25 mouse cellular contexts compared by ENCODE assay signal in genomic region chr5:114916777-114917176, GRCm38 (mm10). TPM values are rescaled to one million over a fixed set of nuclear protein-coding genes. Genes with fewer than 3 reads are reported as not detected.
DNase-seq lines count a peak whose midpoint lies in the region; ATAC-seq lines count a peak whose summit lies in the region.
"Had no signal": no experiment of that assay in that cellular context is flagged by ENCODE, and none has a peak within 500 bp of the region (broad histone marks: within the 10 kb centered on the region; RNA-seq: fewer than 3 reads in every experiment).

No protein-coding gene starts in this region.

- ATAC-seq in megakaryocyte progenitor cell, adult 5-6 weeks (replicated peaks; ENCODE audit: poor library complexity): peak; percentile 55; the same call in 1 of the 2 replicates
- ATAC-seq in CD4-positive, CD25-positive, alpha-beta regulatory T cell, adult 4 months: no peak
- ATAC-seq: forebrain, embryonic 14.5 days; midbrain, embryonic 15.5 days had no signal

- intact Hi-C loops in gastrocnemius, postnatal 14 days (cut with DNase I; ENCODE audit: low total_unique reads): no loop called here

- peak; percentile 9 for DNase-seq in gastrocnemius, postnatal 14 days
- no peak for DNase-seq in gastrocnemius, adult 8-10 months (ENCODE audit: low spot score in 2 of 2)
- DNase-seq in spleen, adult 18-20 months: peak; percentile 56 to 65
- no peak for DNase-seq in spleen, adult 12 weeks (ENCODE audit: low spot score)
- DNase-seq in cerebellum, postnatal 25 days: no peak
- DNase-seq in right cerebral cortex, postnatal 14 days: no peak
- DNase-seq: adrenal gland, postnatal 25 days; cerebellum, adult 8-10 months; gastrocnemius, postnatal 25 days; kidney, adult 2 months; kidney, postnatal 14 days; layer of hippocampus, postnatal 36 days; right cerebral cortex, postnatal 4 days had no signal

RNA-seq across cellular contexts. Expression of gene Oasl1, which starts 6.3 kb away (rescaled TPM):
- not detected for total RNA-seq in gastrocnemius, postnatal 14 days (2021)
- total RNA-seq in gastrocnemius, adult 8-10 months (2022): not detected
- 0.68 and 4.9 TPM in 2 replicates for total RNA-seq in megakaryocyte progenitor cell, adult 5-6 weeks (2015)
- total RNA-seq in megakaryocyte progenitor cell, adult 5-6 weeks (2017): 1.1 and 1.4 TPM in 2 replicates
- 1 to 10 TPM; 5.8 to 9.1 TPM for polyA plus RNA-seq in CD4-positive, CD25-positive, alpha-beta regulatory T cell, adult 4 months (2017; shearing (Covaris generic))
- total RNA-seq: CH12.LX; layer of hippocampus, adult 2 months; layer of hippocampus, postnatal 36 days; left cerebral cortex, postnatal 14 days had no signal
- polyA plus RNA-seq: erythroblast, embryonic 14.5 days had no signal

RNA-seq across cellular contexts. Expression of gene Oasl2, which starts 20.0 kb away (rescaled TPM):
- under 1 TPM; 0.38 to 0.88 TPM for total RNA-seq in gastrocnemius, postnatal 14 days (2021)
- 1 to 10 TPM in 2 of 4 experiments, under 1 TPM in 2; 0.19 to 1.6 (median 0.86) TPM for total RNA-seq in gastrocnemius, adult 8-10 months (2022)
- 2.9 and 10.3 TPM in 2 replicates for total RNA-seq in megakaryocyte progenitor cell, adult 5-6 weeks (2015)
- total RNA-seq in megakaryocyte progenitor cell, adult 5-6 weeks (2017): 2.5 and 5.6 TPM in 2 replicates
- polyA plus RNA-seq in CD4-positive, CD25-positive, alpha-beta regulatory T cell, adult 4 months (2017; shearing (Covaris generic)): 10 to 100 TPM; 19.0 to 21.2 TPM
- total RNA-seq: CH12.LX had no signal

RNA-seq across cellular contexts. Expression of gene 2210016L21Rik, which starts 25.2 kb away (rescaled TPM):
- total RNA-seq in gastrocnemius, postnatal 14 days (2021): 10 to 100 TPM; 26.3 to 30.7 TPM
- 10 to 100 TPM; 16.9 to 29.0 (median 26.0) TPM for total RNA-seq in gastrocnemius, adult 8-10 months (2022)
- 7.0 and 13.3 TPM in 2 replicates for total RNA-seq in megakaryocyte progenitor cell, adult 5-6 weeks (2015)
- total RNA-seq in megakaryocyte progenitor cell, adult 5-6 weeks (2017): 12.7 and 13.6 TPM in 2 replicates
- 10 to 100 TPM; 34.5 to 46.3 TPM for polyA plus RNA-seq in CD4-positive, CD25-positive, alpha-beta regulatory T cell, adult 4 months (2017; shearing (Covaris generic))

RNA-seq across cellular contexts. Expression of gene Hnf1a, which starts 54.1 kb away (rescaled TPM):
- total RNA-seq in gastrocnemius, postnatal 14 days (2021): not detected
- not detected for total RNA-seq in gastrocnemius, adult 8-10 months (2022)
- total RNA-seq in megakaryocyte progenitor cell, adult 5-6 weeks (2015): not detected in 2 replicates
- total RNA-seq in megakaryocyte progenitor cell, adult 5-6 weeks (2017): not detected in 2 replicates
- under 1 TPM in 1 of 2 experiments, not detected in 1; 0.09 TPM for polyA plus RNA-seq in CD4-positive, CD25-positive, alpha-beta regulatory T cell, adult 4 months (2017; shearing (Covaris generic))
- total RNA-seq: adrenal gland, postnatal 25 days; CH12.LX; gastrocnemius, postnatal 25 days; layer of hippocampus, adult 2 months; layer of hippocampus, postnatal 36 days; left cerebral cortex, postnatal 14 days; megakaryocyte-erythroid progenitor cell, adult 5-6 weeks had no signal
- polyA plus RNA-seq: forebrain, embryonic 14.5 days; heart, postnatal 0 days; limb, embryonic 15.5 days had no signal

RNA-seq across cellular contexts. Expression of gene Gm9936, which starts 58.3 kb away (rescaled TPM):
- not detected for total RNA-seq in gastrocnemius, postnatal 14 days (2021)
- not detected for total RNA-seq in gastrocnemius, adult 8-10 months (2022)
- total RNA-seq in megakaryocyte progenitor cell, adult 5-6 weeks (2015): not detected in 2 replicates
- total RNA-seq in megakaryocyte progenitor cell, adult 5-6 weeks (2017): not detected in 2 replicates
- polyA plus RNA-seq in CD4-positive, CD25-positive, alpha-beta regulatory T cell, adult 4 months (2017; shearing (Covaris generic)): not detected
- total RNA-seq: gastrocnemius, postnatal 25 days; megakaryocyte-erythroid progenitor cell, adult 5-6 weeks; MEL had no signal
- polyA plus RNA-seq: erythroblast, embryonic 14.5 days; heart, postnatal 0 days; kidney, adult 2 months had no signal

Comparison
In these comparisons a context has a peak if more than half of its experiments do, and no peak if none do; other contexts are left out.
1. DNase-seq: peak in gastrocnemius, postnatal 14 days (single experiment) and spleen, adult 18-20 months (2 of 2); none in gastrocnemius, adult 8-10 months (0 of 2), spleen, adult 12 weeks (single experiment), cerebellum, postnatal 25 days (0 of 2) and right cerebral cortex, postnatal 14 days (single experiment).